Mouse (Mus musculus) myocyte (in vitro differentiated cells): ENCODE data around the gene Myo16. TPM values are rescaled to one million over a fixed set of nuclear protein-coding genes. Genes with fewer than 3 reads are reported as not detected.

Source experiments
- H3K27me3 ChIP-seq: one replicate; pipeline ENCODE4 v1.6.1; 2011; ENCODE audit not compliant: control insufficient read depth, insufficient read depth, insufficient read length
- H3K36me3 ChIP-seq: one replicate; pipeline ENCODE4 v1.6.1; 2011; ENCODE audit not compliant: control insufficient read depth, insufficient read depth
- H3K4me2 ChIP-seq: one replicate; pipeline ENCODE4 v1.6.1; 2011; ENCODE audit warnings: low read depth, control low read depth
- H3K4me3 ChIP-seq: one replicate; pipeline ENCODE4 v1.5.1; 2011; ENCODE audit warnings: mild to moderate bottlenecking, control low read depth, moderate library complexity
- H3K79me2 ChIP-seq: one replicate; pipeline ENCODE4 v1.6.1; 2011; ENCODE audit not compliant: control insufficient read depth, insufficient read depth
- H3ac ChIP-seq: one replicate; pipeline ENCODE4 v1.6.1; 2011; ENCODE audit not compliant: control insufficient read depth, insufficient read length
- CEBPB ChIP-seq: IDR thresholded peaks from 2 replicates; pipeline ENCODE4 v1.6.1; 2011; ENCODE audit warnings: mild to moderate bottlenecking, moderate library complexity; ENCODE audit not compliant: poor library complexity, insufficient read depth, severe bottlenecking
- E2F4 ChIP-seq: IDR thresholded peaks from one replicate; pipeline ENCODE4 v1.6.1; 2011; ENCODE audit warnings: mild to moderate bottlenecking, control low read depth, moderate library complexity; ENCODE audit not compliant: insufficient read depth
- MAX ChIP-seq: IDR thresholded peaks from one replicate; pipeline ENCODE4 v1.6.1; 2011; ENCODE audit warnings: low read depth, mild to moderate bottlenecking, control low read depth
- MYOD1 ChIP-seq, 3 experiments: IDR thresholded peaks; one replicate each; pipeline ENCODE4 v1.6.1; 2011; ENCODE audit warnings: control low read depth in 2 of 3, low read depth in 2 of 3, mild to moderate bottlenecking in 2 of 3, moderate library complexity in 1 of 3; ENCODE audit not compliant: insufficient read length in 2 of 3, control insufficient read depth in 1 of 3
- MYOG ChIP-seq, 3 experiments: IDR thresholded peaks; one replicate each; pipeline ENCODE4 v1.6.1; 2011; ENCODE audit warnings: control low read depth in 2 of 3, low read depth in 2 of 3, mild to moderate bottlenecking in 2 of 3; ENCODE audit not compliant: insufficient read length in 2 of 3, control insufficient read depth in 1 of 3, insufficient read depth in 1 of 3
- POLR2A ChIP-seq: IDR thresholded peaks from one replicate; pipeline ENCODE4 v1.6.1; 2011; ENCODE audit warnings: low read depth, mild to moderate bottlenecking, control low read depth, moderate library complexity; ENCODE audit not compliant: insufficient read length
- POLR2AphosphoS2 ChIP-seq: IDR thresholded peaks from one replicate; pipeline ENCODE4 v1.6.1; 2011; ENCODE audit warnings: low read depth, control low read depth; ENCODE audit not compliant: insufficient read length
- REST ChIP-seq: IDR thresholded peaks from one replicate; pipeline ENCODE4 v1.6.1; 2011; ENCODE audit warnings: mild to moderate bottlenecking, control low read depth, moderate library complexity; ENCODE audit not compliant: insufficient read depth, insufficient read length
- SRF ChIP-seq: IDR thresholded peaks from one replicate; pipeline ENCODE4 v1.6.1; 2011; ENCODE audit warnings: low read depth; ENCODE audit not compliant: control insufficient read depth, insufficient read length
- TCF12 ChIP-seq: IDR thresholded peaks from one replicate; pipeline ENCODE4 v1.6.1; 2011; ENCODE audit warnings: mild to moderate bottlenecking, control low read depth; ENCODE audit not compliant: poor library complexity, insufficient read depth, severe bottlenecking
- TCF3 ChIP-seq: IDR thresholded peaks from one replicate; pipeline ENCODE4 v1.6.1; 2011; ENCODE audit warnings: low read depth, control low read depth; ENCODE audit not compliant: insufficient read length
- USF1 ChIP-seq: IDR thresholded peaks from one replicate; pipeline ENCODE4 v1.6.1; 2011; ENCODE audit warnings: low read depth, mild to moderate bottlenecking, control low read depth, moderate library complexity
- polyA plus RNA-seq: library from polyadenylated mRNA; unstranded; fragments of >200 nt; fragmentation: generic; extraction: Trizol; gene quantifications from one replicate; pipeline ENCODE4 v1.2.1, GENCODE M21; 2012; ENCODE audit warnings: missing spikeins

The Myo16 gene
- polyA plus RNA-seq, 1 experiment = 0.01 TPM

DNA sequence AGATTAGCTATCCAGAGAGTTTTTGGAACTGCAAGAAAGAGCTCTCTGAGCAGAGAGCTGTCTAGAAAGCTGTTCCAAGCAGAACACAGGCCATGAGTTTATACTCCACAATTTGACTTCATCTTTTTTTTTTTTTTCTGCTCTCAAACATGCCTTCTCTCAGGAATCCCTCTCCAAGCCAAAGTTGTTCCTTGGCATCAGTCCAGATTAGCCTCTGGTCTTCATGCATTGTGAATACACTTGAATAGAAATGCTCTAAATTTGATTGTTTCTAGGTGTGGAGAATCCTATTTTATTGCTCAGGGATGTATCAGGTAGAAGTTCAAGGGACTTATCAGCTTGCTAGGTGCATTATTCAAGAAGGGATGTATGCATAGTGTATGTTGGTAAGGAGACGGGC, 151.0 kb downstream of the Myo16 start:
- Histone ChIP-seq H3K27me3 (no peaks in the 10 kb centered on the region), H3K36me3 (no peaks in the 10 kb centered on the region), H3K4me2 (no peak overlapping the region), H3K4me3 (no peak overlapping the region), H3ac (no peak overlapping the region), H3K79me2 (no peaks in the 10 kb centered on the region)
- TF ChIP-seq MYOG (IDR thresholded peaks at IDR 0.05; ENCODE audit: control insufficient read depth in 1 of 3, insufficient read depth in 1 of 3, insufficient read length in 2 of 3, low read depth in 2 of 3) = no peak
- no peak for TF ChIP-seq TCF12
- no peak for TF ChIP-seq TCF3
- no peak for TF ChIP-seq SRF
- TF ChIP-seq MAX = no peak
- no peak for TF ChIP-seq USF1
- TF ChIP-seq POLR2A = no peak
- no peak for TF ChIP-seq E2F4
- TF ChIP-seq CEBPB = no peak
- TF ChIP-seq MYOD1 (IDR thresholded peaks at IDR 0.05; ENCODE audit: control insufficient read depth in 1 of 3, insufficient read length in 2 of 3, low read depth in 2 of 3) = no peak
- TF ChIP-seq POLR2AphosphoS2 = no peak
- no peak for TF ChIP-seq REST

DNA sequence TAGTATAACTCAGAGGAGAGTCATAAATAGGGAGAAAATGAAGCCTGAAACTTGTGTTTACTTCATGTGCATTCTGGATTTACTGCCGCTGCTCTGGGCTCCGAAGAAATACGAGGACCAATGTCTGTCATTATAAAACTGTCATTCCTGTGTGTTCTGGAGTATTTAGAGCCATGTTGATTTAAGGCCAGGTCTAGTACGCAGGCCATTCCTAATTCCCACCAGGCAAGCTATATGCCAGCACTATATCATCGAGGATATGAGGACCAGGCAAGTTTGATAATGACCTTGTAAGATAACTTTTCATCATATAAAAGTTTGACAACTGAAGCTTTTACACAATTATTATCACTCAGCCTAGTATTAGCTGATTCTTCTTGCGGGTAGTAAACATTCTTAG, 153.6 kb downstream of the Myo16 start:
- TF ChIP-seq TCF12 (no peak), USF1 (no peak), E2F4 (no peak), SRF (no peak), TCF3 (no peak), MYOG (IDR thresholded peaks at IDR 0.05; ENCODE audit: control insufficient read depth in 1 of 3, insufficient read depth in 1 of 3, insufficient read length in 2 of 3, low read depth in 2 of 3) (no peak), POLR2A (no peak), MAX (no peak), POLR2AphosphoS2 (no peak), MYOD1 (IDR thresholded peaks at IDR 0.05; ENCODE audit: control insufficient read depth in 1 of 3, insufficient read length in 2 of 3, low read depth in 2 of 3) (no peak)
- Histone ChIP-seq H3ac (no peak overlapping the region), H3K27me3 (no peaks in the 10 kb centered on the region), H3K36me3 (no peaks in the 10 kb centered on the region), H3K79me2 (no peaks in the 10 kb centered on the region), H3K4me3 (no peak overlapping the region), H3K4me2 (no peak overlapping the region)

DNA sequence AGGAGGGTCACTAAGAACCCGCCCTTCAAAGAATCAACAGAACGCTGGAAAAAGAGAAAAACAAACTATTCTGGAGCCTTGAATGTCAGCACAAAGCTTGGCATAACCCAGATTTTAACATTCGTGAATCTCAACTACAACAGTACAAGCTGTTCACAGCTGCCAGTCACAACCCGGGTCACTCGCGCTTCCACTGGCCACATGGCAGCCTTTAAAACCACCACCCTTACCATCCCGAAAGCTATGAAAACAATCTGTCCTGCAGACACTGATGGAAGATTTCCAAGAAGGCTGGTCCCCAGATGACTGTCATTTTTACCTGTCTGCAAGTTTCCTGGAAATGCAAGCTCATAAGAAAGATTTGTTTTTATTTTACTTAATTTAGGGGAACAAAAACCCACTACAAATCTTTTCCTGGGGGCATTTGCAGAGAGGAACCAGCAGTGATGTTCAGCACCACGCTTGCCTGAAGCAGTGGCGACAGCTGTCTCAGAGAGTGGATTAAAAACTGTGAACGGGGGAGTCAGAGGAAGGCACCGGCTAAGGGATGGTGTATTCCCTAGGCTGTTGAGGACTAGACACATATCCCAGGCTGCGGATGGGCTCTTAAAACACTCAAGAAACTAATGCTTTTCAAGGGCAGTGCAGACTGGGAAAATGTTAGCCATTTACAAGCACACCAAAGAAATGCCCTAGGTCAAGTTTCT, 154.2 kb downstream of the Myo16 start:
- Histone ChIP-seq H3K4me2 (no peak overlapping the region), H3K79me2 (no peaks in the 10 kb centered on the region), H3ac (no peak overlapping the region), H3K27me3 (peaks cover 4% of the 10 kb centered on the region), H3K36me3 (no peaks in the 10 kb centered on the region), H3K4me3 (no peak overlapping the region)
- no peak for TF ChIP-seq TCF12
- TF ChIP-seq REST = no peak
- TF ChIP-seq MAX = no peak
- TF ChIP-seq MYOG (IDR thresholded peaks at IDR 0.05; ENCODE audit: control insufficient read depth in 1 of 3, insufficient read depth in 1 of 3, insufficient read length in 2 of 3, low read depth in 2 of 3) = no peak
- TF ChIP-seq POLR2AphosphoS2 = no peak

DNA sequence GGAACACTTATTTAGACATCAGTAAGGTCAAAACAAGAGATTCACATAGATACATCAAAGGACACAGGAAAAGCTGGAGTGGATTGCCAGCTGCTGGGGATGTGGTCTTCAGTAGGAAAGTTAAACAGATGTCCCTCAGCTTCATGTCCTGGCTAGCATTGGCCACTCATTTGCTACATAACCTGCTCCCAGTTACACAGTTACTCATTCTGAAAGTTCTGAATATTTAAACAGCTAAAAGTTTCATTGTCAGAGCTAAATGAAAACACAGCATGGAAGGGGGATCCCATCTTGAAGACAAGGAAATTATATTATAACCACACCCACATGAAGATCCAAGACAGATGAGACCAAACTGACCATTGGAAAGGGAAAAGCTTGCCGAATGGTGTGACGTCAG, 156.8 kb downstream of the Myo16 start:
- H3K36me3 ChIP-seq = no peaks in the 10 kb centered on the region
- no peak overlapping the region for H3K4me3 ChIP-seq
- H3ac ChIP-seq = no peak overlapping the region
- peaks cover 4% of the 10 kb centered on the region for H3K27me3 ChIP-seq
- no peak overlapping the region for H3K4me2 ChIP-seq
- no peak for TF ChIP-seq MYOD1 (IDR thresholded peaks at IDR 0.05; ENCODE audit: control insufficient read depth in 1 of 3, insufficient read length in 2 of 3, low read depth in 2 of 3)
- TF ChIP-seq CEBPB = no peak
- TF ChIP-seq TCF12 = no peak
- no peak for TF ChIP-seq REST
- TF ChIP-seq USF1 = no peak
- TF ChIP-seq POLR2AphosphoS2 = no peak
- TF ChIP-seq POLR2A = no peak
- H3K79me2 ChIP-seq = no peaks in the 10 kb centered on the region

- no peak overlapping the region for H3K4me2 ChIP-seq
- TF ChIP-seq TCF12 (no peak), CEBPB (no peak), SRF (no peak), MAX (no peak), MYOD1 (IDR thresholded peaks at IDR 0.05; ENCODE audit: control insufficient read depth in 1 of 3, insufficient read length in 2 of 3, low read depth in 2 of 3) (no peak), MYOG (IDR thresholded peaks at IDR 0.05; ENCODE audit: control insufficient read depth in 1 of 3, insufficient read depth in 1 of 3, insufficient read length in 2 of 3, low read depth in 2 of 3) (no peak), POLR2A (no peak), TCF3 (no peak), POLR2AphosphoS2 (no peak), E2F4 (no peak), REST (no peak), USF1 (no peak)
- H3K27me3 ChIP-seq = peaks cover 4% of the 10 kb centered on the region
- H3ac ChIP-seq = no peak overlapping the region
- no peaks in the 10 kb centered on the region for H3K79me2 ChIP-seq
- H3K36me3 ChIP-seq = no peaks in the 10 kb centered on the region
- no peak overlapping the region for H3K4me3 ChIP-seq
Observed at GRCm38 (mm10) chr8:10312316-10312715, 158.6 kb downstream of the Myo16 start.
